Mouse (Mus musculus): Measurements from ENCODE around the gene Gm3250.
"Not testable (repeated sequence)": the region's sequence is repeated elsewhere in the genome, so short reads cannot be mapped to it uniquely, and the experiment has no call there.

Gm3250 gene

GRCm38 (mm10) chr10:77750686-77751085 lies 31.7 kb downstream of the Gm3250 start:
- DNase-seq (ENCODE audit: low spot score): not testable (repeated sequence)

GRCm38 (mm10) chr10:77741924-77742688 lies 40.2 kb downstream of the Gm3250 start, which contains the start of gene Gm18596:
TSS of gene Gm18596 (minus strand) at chr10:77742638.
- not testable (repeated sequence) for DNase-seq (ENCODE audit: low spot score)

- no peak for DNase-seq (ENCODE audit: low spot score)
Observed at GRCm38 (mm10) chr10:77738929-77739328, 43.4 kb downstream of the Gm3250 start.

- no peak for DNase-seq (ENCODE audit: low spot score)
Observed at GRCm38 (mm10) chr10:77735928-77736327, 46.4 kb downstream of the Gm3250 start.

Data from c-Kit-positive CD71-positive TER-119-positive erythroid progenitor cells, embryonic 14.5 days (primary cell).